Mouse (Mus musculus) layer of hippocampus, postnatal 36 days (tissue): ENCODE measurements around the gene Srgap3. TPM values are rescaled to one million over a fixed set of nuclear protein-coding genes. Genes with fewer than 3 reads are reported as not detected.

Experiments
- DNase-seq, 2 experiments: peaks; one replicate each; pipeline ENCODE4 v3.0.0; 2022
- total RNA-seq, 2 experiments: library from RNA; stranded (reverse); gene quantifications; 2 replicates each; pipeline ENCODE4 v1.2.3; 2021

Srgap3 gene
- total RNA-seq, 2 experiments from 2014 or later, result 276 to 301 TPM

- DNase-seq, result no peak
Measured at GRCm38 (mm10) chr6:112950205-112951110, 3.4 kb upstream of the Srgap3 start.

DNA sequence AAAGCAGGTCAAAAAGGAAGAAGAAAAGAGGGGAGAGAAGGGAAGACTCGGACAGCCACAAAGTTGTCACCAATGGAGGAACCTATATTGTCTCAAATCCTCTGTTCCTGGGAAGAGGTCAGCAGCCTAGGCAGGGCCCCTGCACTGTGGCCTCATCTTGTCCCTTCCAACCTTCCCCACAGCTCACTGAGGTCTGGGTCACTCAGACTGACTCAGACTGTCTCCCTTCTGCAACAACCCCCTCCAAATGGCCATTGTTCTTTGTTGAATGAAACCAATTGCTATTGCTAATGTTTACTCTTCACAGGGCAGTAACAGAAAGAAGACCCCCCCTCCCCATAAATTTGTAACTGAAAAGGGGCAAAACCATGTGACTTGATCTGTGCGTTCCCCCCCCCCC, 2.2 kb upstream of the Srgap3 start:
- no peak for DNase-seq

- DNase-seq, result no peak
Measured at GRCm38 (mm10) chr6:112948416-112948815, 1.4 kb upstream of the Srgap3 start.

DNA sequence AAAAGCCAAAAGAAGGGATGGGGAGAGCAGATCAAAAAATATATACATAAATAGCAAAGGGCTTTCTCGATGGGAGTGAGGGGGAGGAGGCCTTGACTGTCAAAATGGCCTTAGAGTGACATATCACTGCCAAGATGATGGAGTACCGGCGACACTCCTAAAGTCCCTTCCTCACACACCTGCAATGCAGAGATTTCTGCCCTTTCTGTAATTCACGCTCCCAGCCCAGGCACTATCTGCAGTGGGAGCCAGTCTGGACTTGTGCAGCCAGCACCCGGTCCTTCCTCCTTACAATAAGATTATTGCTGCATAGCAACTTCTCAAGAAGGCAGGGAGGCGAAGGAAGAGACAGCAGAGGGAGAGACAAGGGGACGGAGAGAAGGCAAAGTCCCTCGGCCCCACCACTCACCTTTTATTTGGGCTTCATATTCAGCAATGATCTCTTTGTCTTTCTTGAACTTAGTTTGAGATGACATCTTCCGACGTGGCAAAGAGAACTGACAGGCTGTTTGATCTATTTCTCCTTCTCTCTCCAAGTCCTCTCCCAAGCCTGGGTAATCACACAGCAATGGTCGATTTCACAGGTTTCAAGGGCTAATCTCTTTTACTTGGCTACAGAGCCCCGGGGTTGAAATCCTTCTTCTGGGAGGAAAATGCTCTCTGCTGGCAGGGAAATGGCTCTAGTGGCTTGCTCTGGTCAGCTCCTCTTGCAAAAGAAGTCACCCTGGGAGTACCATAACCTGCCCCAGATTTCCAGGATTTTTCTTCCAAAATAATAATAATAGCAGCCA, 850 bp downstream of the Srgap3 start:
- DNase-seq, result no peak

DNA sequence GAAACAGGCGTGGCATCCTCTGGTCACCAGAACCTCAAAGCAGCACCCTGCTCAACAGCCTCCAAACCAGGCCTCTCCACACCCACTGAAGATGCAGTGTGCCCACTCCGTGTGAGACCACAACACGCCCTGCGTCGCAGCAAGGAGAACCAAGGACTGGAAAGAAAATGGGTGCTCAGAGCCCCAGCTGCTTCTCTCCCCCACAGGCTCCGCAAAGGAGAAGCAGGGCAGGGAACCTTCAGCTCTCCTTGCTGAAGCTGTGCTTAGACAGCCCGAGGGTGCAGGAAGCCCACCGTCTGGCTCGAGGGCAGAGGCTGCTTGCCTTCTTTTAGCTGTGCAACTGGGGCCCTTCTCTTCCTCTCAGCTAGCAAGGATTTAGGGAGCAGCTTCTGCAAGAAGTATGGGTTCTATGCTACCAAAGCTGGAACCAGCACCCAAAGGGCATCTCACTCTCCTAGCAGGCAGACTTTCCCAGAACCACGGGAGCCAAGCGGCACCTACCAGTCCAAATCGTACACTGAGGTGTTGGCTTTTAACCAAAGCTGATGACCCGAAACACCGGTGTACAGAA, 1.8 kb downstream of the Srgap3 start:
- peak; percentile 42 to 50 for DNase-seq

DNA sequence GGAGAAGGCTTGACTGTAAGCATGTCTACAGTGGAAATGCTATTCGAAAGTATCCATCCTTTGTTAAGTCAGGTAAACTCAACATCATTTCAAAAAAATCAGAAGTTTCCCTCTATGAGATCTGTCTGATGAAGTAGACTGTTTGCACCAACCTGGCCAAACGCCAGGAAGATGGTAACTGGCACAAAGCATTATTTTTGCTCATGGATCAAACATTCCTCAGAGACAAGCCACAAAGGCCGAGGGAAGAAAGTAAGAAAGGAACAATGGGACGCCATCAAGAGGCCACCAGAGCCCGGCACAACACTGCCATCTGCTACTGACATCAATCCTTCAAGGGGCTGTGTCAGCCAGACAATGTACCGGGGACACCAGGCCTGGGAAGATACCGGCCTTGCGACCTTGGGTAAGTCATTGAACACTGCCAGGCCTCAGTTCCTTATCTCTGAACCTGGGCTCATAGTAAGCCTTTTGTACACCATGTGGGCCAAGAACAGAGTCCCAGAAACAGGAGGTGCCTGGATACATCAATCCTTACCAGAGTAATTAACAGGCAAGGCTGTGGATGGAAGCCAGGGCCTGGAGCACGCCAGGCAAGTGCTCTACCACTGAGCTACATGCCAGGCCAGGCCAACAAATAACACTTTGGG, 3.3 kb downstream of the Srgap3 start:
- peak in 1 of 2 experiments; percentile 32 for DNase-seq

DNA sequence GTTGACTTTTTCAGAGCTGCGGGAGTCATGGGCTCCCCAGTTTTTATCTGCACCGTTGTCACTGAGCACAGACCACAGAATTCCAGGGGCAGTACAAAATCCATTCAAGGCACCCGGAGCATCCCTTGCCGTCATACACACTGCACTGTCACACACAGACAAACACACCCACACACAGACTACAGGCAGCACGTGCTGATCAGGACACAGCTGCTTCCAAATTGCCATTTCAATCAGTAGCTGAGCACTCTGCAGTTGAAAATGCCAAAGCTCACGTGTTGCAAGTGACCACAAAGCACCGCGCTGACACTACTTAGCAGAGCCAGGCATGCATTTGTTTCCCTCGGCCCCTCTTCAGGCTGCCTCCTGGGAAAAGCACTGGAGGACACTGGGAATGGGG, 7.8 kb downstream of the Srgap3 start:
- no peak for DNase-seq

DNA sequence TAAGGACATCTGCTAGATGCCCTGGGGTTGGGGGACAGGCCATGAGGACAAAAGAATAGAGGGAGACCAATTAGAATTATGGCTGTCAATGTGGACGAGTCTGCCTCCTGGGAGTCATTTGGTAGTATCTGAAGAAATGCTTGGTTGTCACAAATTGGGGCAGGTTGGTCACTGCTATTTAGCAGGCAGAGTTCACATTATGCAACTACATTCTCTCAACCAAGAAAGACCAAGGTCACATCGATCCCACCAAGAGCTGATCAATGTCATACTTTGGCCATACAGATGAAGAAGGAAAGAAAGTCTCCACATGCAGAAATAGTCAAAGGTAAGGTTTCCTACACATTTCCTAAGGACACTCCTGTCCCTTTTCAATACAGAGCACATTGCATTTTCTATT, 9.3 kb downstream of the Srgap3 start:
- no peak for DNase-seq

- no peak for DNase-seq
Measured at GRCm38 (mm10) chr6:112934501-112934900, 12.6 kb downstream of the Srgap3 start.

DNA sequence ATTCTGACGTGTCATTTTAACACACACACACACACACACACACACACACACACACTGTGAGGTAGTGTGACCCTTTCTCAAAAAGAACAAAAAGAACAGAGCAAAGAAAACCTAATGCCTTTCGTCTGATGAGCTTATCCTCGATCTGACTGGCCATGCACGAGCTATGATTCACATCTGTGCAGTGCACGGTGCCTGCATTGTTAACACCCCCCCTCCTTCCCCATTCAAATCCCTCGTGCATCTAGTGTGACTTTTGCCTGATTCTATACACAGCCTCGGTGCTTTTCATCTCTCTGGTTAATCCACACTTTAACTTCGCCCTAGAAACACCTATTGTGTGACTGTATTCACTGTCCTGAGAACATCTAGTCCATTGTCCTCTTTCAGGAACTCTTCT, 14.5 kb downstream of the Srgap3 start:
- DNase-seq, result no peak

- DNase-seq, result no peak
Measured at GRCm38 (mm10) chr6:112930011-112930451, 17.0 kb downstream of the Srgap3 start.

DNA sequence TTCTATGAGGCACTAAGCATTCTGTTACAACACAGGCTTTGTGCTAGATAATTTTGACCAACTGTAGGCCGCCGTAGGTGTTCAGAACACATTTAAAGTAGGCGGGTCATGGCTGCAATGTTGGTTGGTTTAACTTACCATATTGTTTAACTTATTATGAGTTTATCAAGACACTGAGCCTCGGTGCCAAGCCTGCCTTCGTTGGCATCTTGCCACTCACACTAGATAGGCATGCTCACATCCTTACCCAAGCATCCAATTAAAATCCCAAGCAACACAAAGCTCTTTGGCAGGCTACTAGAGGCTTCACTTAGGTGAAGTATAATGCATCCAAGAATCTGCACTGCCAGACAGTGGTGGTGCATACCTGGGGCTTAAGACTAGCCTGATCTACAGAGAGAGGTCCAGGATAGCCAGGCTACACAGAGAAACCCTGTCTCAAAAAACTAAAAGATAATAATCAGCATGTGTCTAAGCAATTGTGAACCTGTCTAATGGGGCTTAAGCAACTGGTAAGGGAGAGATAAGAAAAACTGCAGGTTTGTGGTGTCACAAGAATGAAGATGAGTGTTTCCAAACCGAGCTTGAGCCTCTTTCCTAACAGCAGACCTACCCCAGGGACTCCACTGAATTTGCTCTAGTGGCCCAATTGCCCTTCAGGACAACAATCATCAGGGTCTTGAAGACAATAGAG, 17.6 kb downstream of the Srgap3 start:
- peak in 1 of 2 experiments; percentile 46 for DNase-seq

DNA sequence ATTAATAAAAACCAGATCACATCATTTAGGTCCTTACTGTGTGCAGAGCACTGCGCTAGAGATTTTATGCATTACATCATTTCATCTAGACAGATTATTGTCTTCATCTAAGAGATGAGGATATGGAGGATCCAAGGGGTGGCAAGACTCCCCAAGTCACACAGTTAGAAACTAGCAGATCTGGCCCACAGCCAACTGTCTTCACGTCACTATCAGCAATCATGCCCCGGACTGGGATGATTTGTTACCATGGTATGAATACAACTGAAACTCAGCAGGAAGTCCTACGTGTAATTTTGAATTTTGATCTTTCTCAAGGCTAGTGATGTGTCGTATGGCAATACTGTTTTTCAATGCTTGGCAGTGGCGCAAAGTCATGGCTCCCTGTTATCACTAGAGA, 18.2 kb downstream of the Srgap3 start:
- DNase-seq, result no peak

- DNase-seq, result no peak
Measured at GRCm38 (mm10) chr6:112927341-112927740, 19.7 kb downstream of the Srgap3 start.

GRCm38 (mm10) chr6:112926011-112926410, 21.1 kb downstream of the Srgap3 start:
- DNase-seq, result no peak

- DNase-seq, result peak in 1 of 2 experiments; percentile 29
Measured at GRCm38 (mm10) chr6:112925234-112925975, 21.7 kb downstream of the Srgap3 start.

- DNase-seq, result no peak
Measured at GRCm38 (mm10) chr6:112924606-112925141, 22.4 kb downstream of the Srgap3 start.

DNA sequence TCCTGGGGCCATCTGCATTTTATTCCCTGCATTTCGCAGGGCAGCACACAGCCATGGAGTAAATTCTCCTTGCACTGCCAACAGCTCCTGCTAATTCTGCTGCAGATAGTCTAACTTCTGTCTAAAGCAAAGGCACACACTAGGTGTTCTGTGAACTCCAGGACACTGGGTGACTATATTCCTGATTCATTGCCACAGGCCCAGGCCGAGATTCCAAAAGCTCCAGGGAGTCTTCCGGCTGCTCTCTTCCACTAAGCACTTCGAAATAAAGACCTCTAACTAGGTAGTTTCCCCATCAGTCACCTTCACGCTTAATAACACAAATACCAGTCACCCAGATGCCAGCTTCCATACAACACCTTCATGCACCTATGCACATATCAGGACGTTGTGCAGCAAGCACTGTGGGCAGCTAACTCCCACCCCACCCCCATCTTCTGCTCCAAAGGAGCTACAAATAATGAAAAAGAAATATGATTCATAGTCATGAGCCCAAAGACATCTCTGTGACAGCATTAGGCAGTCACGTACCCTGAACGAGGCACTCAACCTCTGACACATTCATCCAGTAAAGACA, 26.4 kb downstream of the Srgap3 start:
- DNase-seq, result no peak

DNA sequence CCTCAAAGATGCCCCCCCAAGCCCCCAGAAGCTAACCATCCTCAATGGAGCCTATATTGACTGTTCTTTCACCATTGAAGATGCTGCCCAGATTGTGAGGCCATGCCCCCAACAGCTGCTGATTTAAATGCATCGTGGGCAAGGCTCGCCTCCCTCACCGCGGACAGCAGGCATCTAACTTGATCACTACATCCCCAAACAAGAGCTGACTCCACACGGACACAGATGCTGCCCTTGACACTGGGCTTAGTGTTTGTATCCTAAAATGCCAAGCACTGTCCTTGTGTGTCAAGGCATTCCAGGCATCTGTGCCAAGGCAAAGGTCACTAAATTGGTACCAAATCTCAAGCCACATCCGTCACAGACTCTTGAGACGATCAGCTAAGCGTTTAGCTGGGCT, 29.3 kb downstream of the Srgap3 start:
- no peak for DNase-seq

- no peak for DNase-seq
Measured at GRCm38 (mm10) chr6:112916243-112916642, 30.8 kb downstream of the Srgap3 start.

DNA sequence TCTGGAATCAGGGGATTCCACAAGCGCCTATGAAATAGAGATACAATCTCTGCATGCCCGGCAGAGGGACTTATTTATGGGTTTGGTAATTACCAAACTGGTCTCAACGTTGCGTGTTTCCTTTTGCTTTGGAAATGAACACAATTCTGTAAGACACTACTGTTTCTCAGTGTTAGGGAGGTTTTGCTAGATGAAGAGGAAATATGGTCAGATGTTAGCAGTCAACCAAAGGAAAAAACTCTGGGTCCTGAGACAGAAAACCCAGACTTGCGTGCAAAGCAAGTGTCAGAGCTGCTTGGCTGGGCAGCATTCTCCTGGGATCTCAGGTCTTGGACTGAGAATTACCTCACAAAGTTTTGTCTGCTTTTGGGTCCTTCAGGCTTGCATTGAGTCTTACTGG, 34.5 kb downstream of the Srgap3 start:
- no peak for DNase-seq
